Mouse (Mus musculus): ENCODE results near the gene Cdkl3. TPM values are rescaled to one million over a fixed set of nuclear protein-coding genes. Genes with fewer than 3 reads are reported as not detected.
"Not testable (repeated sequence)": the region's sequence is repeated elsewhere in the genome, so short reads cannot be mapped to it uniquely, and the experiment has no call there.

Cdkl3 gene
- polyA plus RNA-seq, 1 experiment from 2014 or later: 10.2 TPM

DNA sequence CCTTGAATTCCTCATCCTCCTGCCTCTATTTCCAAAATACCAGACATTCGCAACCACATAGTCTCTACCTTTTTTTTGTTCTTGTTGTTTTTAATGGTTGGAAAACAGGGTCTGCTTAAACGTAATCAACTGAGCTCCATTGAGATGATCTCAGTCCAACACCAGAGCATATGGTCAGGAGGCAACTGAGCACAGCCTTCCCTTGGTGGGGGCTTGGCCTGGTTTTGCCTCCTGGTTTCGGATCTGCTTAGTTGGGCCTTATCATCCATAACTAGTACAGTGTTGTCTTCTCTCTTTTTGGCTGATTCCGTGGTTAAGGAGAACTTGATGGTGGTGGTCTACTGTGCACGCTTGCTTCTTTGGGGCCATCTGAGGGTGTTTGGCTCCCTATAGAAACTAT is 104.8 kb downstream of the Cdkl3 start:
- H3K4me2 ChIP-seq (ENCODE audit: low read depth, low read length): no peak overlapping the region
- no peaks in the 10 kb centered on the region for H3K27me3 ChIP-seq (replicated peaks; ENCODE audit: control insufficient read depth, insufficient read depth, low read length)
- DNase-seq (ENCODE audit: low spot score) (no peak), ATAC-seq (ENCODE audit: low read depth) (no peak)
- no peaks in the 10 kb centered on the region for H3K9me3 ChIP-seq (ENCODE audit: control insufficient read depth, low read length)
- no peak overlapping the region for H3K27ac ChIP-seq (replicated peaks; ENCODE audit: low read depth, low read length)
- no peak overlapping the region for H3K4me3 ChIP-seq (ENCODE audit: low read depth, low read length)
- peaks cover 8% of the 10 kb centered on the region for H3K36me3 ChIP-seq (ENCODE audit: control insufficient read depth, insufficient read depth, low read length)
- 92% methylated on average over 5 of the region's 5 CpGs for WGBS
- no peak overlapping the region for H3K9ac ChIP-seq (ENCODE audit: low read depth, low read length)
- H3K4me1 ChIP-seq (ENCODE audit: control insufficient read depth, insufficient read depth, low read length): peaks cover 6% of the 10 kb centered on the region; the same call in 1 of the 2 replicates

DNA sequence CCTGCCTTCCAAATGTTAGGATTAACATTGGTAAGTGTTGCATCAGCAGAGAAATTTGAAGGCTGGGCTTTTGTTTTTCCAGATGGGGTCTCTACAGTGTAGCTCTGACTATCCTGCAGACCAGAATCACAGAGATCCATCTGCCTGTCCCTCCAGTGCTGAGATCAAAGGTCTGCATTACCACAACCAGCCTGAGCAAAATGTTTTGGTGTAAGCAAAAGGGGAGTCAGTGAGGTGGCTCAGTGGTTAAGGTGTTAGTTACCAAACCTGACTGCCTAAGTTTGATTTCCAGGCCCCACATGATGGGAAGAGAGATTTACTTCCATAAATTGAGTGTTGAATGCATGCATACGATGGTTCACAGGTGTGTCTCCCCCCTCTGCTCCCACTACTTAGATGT is 105.4 kb downstream of the Cdkl3 start:
- Histone ChIP-seq H3K27ac (replicated peaks; ENCODE audit: low read depth, low read length) (no peak overlapping the region), H3K4me3 (ENCODE audit: low read depth, low read length) (no peak overlapping the region), H3K27me3 (replicated peaks; ENCODE audit: control insufficient read depth, insufficient read depth, low read length) (no peaks in the 10 kb centered on the region), H3K4me2 (ENCODE audit: low read depth, low read length) (no peak overlapping the region), H3K9ac (ENCODE audit: low read depth, low read length) (no peak overlapping the region), H3K4me1 (ENCODE audit: control insufficient read depth, insufficient read depth, low read length) (0 out of 2 replicates have a peak, but pooled peaks cover 3% of the 10 kb centered on the region), H3K9me3 (ENCODE audit: control insufficient read depth, low read length) (no peaks in the 10 kb centered on the region), H3K36me3 (ENCODE audit: control insufficient read depth, insufficient read depth, low read length) (peaks cover 14% of the 10 kb centered on the region)
- no peak for DNase-seq (ENCODE audit: low spot score)
- 89% methylated on average over 1 of the region's 1 CpGs for WGBS
- ATAC-seq (ENCODE audit: low read depth): no peak

- no peak overlapping the region for H3K27ac ChIP-seq (replicated peaks; ENCODE audit: low read depth, low read length)
- 0 out of 2 replicates have a peak, but pooled peaks cover 5% of the 10 kb centered on the region for H3K9me3 ChIP-seq (ENCODE audit: control insufficient read depth, low read length)
- ATAC-seq (ENCODE audit: low read depth) (no peak), DNase-seq (ENCODE audit: low spot score) (no peak)
- H3K4me1 ChIP-seq (ENCODE audit: control insufficient read depth, insufficient read depth, low read length): 0 out of 2 replicates have a peak, but pooled peaks cover 3% of the 10 kb centered on the region
- H3K9ac ChIP-seq (ENCODE audit: low read depth, low read length): no peak overlapping the region
- peaks cover 74% of the 10 kb centered on the region for H3K36me3 ChIP-seq (ENCODE audit: control insufficient read depth, insufficient read depth, low read length)
- WGBS: 95% methylated on average over 3 of the region's 3 CpGs
- H3K4me2 ChIP-seq (ENCODE audit: low read depth, low read length): no peak overlapping the region
- no peaks in the 10 kb centered on the region for H3K27me3 ChIP-seq (replicated peaks; ENCODE audit: control insufficient read depth, insufficient read depth, low read length)
- H3K4me3 ChIP-seq (ENCODE audit: low read depth, low read length): no peak overlapping the region
Observed at GRCm38 (mm10) chr11:52115479-52115878, 111.5 kb downstream of the Cdkl3 start.

DNA sequence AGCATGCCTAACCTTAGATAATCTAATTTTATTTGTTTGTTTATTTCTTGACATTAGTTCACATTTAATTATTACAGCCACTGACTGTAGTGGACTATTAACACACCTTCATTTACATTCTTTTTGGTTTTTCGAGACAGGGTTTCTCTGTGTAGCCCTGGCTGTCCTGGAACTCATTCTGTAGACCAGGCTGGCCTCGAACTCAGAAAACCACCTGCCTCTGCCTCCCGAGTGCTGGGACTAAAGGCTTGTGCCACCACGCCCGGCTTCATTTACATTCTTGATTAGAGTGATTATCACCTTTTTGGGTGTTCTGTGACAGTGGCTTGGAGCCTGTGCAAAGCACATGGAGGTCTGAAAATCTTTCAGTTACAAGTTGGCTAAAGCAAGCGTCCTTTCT is 112.1 kb downstream of the Cdkl3 start:
- H3K27ac ChIP-seq (replicated peaks; ENCODE audit: low read depth, low read length); H3K9me3 ChIP-seq (ENCODE audit: control insufficient read depth, low read length); H3K4me3 ChIP-seq (ENCODE audit: low read depth, low read length); H3K4me2 ChIP-seq (ENCODE audit: low read depth, low read length); H3K27me3 ChIP-seq (replicated peaks; ENCODE audit: control insufficient read depth, insufficient read depth, low read length); H3K9ac ChIP-seq (ENCODE audit: low read depth, low read length); H3K4me1 ChIP-seq (ENCODE audit: control insufficient read depth, insufficient read depth, low read length); ATAC-seq (ENCODE audit: low read depth); DNase-seq (ENCODE audit: low spot score): not testable (repeated sequence)
- H3K36me3 ChIP-seq (ENCODE audit: control insufficient read depth, insufficient read depth, low read length): peaks cover 79% of the 10 kb centered on the region
- 94% methylated on average over 6 of the region's 6 CpGs for WGBS

- no peak for DNase-seq (ENCODE audit: low spot score)
- 0 out of 2 replicates have a peak, but pooled peaks cover 2% of the 10 kb centered on the region for H3K4me1 ChIP-seq (ENCODE audit: control insufficient read depth, insufficient read depth, low read length)
- 0 out of 2 replicates have a peak, but pooled peaks cover 5% of the 10 kb centered on the region for H3K9me3 ChIP-seq (ENCODE audit: control insufficient read depth, low read length)
- H3K4me2 ChIP-seq (ENCODE audit: low read depth, low read length): no peak overlapping the region
- no peaks in the 10 kb centered on the region for H3K27me3 ChIP-seq (replicated peaks; ENCODE audit: control insufficient read depth, insufficient read depth, low read length)
- no peak overlapping the region for H3K4me3 ChIP-seq (ENCODE audit: low read depth, low read length)
- H3K9ac ChIP-seq (ENCODE audit: low read depth, low read length): no peak overlapping the region
- no peak for ATAC-seq (ENCODE audit: low read depth)
- no peak overlapping the region for H3K27ac ChIP-seq (replicated peaks; ENCODE audit: low read depth, low read length)
- whole genome bisulfite sequencing: 97% methylated on average over 7 of the region's 7 CpGs
- peaks cover 90% of the 10 kb centered on the region for H3K36me3 ChIP-seq (ENCODE audit: control insufficient read depth, insufficient read depth, low read length)
Observed at GRCm38 (mm10) chr11:52117156-52117555, 113.1 kb downstream of the Cdkl3 start.

DNA sequence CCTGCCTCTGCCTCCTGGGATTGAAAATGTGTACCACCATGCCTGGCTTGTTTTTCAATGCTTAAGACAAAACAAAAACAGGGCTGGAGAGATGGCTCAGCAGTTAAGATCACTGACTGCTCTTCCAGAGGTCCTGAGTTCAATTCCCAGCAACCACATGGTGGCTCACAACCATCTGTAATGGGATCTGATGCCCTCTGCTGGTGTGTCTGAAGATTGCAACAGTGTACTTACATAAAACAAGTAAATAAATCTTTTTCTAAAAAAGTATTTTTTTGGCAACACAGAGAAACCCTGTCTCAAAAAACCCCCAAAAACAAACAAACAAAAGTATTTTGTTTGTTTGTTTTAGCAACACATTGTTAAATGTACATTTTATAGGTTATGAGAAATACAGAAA is 116.4 kb downstream of the Cdkl3 start:
- ATAC-seq (ENCODE audit: low read depth); H3K4me1 ChIP-seq (ENCODE audit: control insufficient read depth, insufficient read depth, low read length); H3K9ac ChIP-seq (ENCODE audit: low read depth, low read length); H3K4me3 ChIP-seq (ENCODE audit: low read depth, low read length); H3K4me2 ChIP-seq (ENCODE audit: low read depth, low read length); H3K27ac ChIP-seq (replicated peaks; ENCODE audit: low read depth, low read length); DNase-seq (ENCODE audit: low spot score); H3K27me3 ChIP-seq (replicated peaks; ENCODE audit: control insufficient read depth, insufficient read depth, low read length); H3K9me3 ChIP-seq (ENCODE audit: control insufficient read depth, low read length): not testable (repeated sequence)
- H3K36me3 ChIP-seq (ENCODE audit: control insufficient read depth, insufficient read depth, low read length): peaks cover 98% of the 10 kb centered on the region

DNA sequence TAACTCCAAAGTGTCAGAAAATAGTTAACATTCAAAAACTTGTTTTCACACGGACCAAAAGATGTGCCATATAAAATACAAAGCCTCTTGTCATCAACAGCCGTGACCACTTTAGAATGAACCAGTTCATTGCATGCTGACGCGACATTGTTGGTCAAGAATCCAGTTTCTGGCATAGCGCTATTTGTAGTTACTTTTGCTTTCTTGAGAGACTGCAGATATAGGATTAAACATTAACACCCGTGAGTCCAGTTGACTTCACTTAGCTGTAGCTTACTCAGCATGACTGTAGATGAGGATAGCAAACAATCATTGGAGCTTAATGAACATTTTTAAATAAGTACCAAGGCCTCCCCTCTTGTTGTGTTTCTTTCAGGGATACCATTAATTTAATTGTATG is 118.0 kb downstream of the Cdkl3 start:
- WGBS: 93% methylated on average over 6 of the region's 6 CpGs
- no peak overlapping the region for H3K27ac ChIP-seq (replicated peaks; ENCODE audit: low read depth, low read length)
- DNase-seq (ENCODE audit: low spot score) (no peak), ATAC-seq (ENCODE audit: low read depth) (no peak)
- no peak overlapping the region for H3K4me2 ChIP-seq (ENCODE audit: low read depth, low read length)
- H3K4me3 ChIP-seq (ENCODE audit: low read depth, low read length): no peak overlapping the region
- 0 out of 2 replicates have a peak, but pooled peaks cover 5% of the 10 kb centered on the region for H3K9me3 ChIP-seq (ENCODE audit: control insufficient read depth, low read length)
- H3K4me1 ChIP-seq (ENCODE audit: control insufficient read depth, insufficient read depth, low read length): no peaks in the 10 kb centered on the region
- H3K27me3 ChIP-seq (replicated peaks; ENCODE audit: control insufficient read depth, insufficient read depth, low read length): no peaks in the 10 kb centered on the region
- peaks cover 89% of the 10 kb centered on the region for H3K36me3 ChIP-seq (ENCODE audit: control insufficient read depth, insufficient read depth, low read length)
- no peak overlapping the region for H3K9ac ChIP-seq (ENCODE audit: low read depth, low read length)

DNA sequence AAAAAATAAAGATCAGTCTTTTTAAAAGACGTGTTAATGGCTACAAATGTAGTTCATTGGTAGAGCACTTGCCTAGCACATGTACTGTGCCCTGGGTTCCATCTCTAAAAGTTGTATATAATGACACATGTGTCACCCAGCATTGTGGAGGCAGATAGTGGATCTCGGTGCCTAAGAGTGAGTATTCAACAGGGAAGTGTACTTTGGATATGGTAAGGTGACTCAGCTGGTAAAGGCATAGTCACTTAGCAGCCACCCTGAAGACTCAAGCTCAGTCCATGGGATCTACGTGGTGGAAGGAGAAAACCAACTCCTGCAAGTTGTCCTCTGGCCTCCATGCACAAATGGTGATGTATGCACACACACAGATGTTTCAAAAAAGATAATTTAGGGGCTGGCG is 120.4 kb downstream of the Cdkl3 start:
- no peak overlapping the region for H3K27ac ChIP-seq (replicated peaks; ENCODE audit: low read depth, low read length)
- H3K9ac ChIP-seq (ENCODE audit: low read depth, low read length): no peak overlapping the region
- H3K4me3 ChIP-seq (ENCODE audit: low read depth, low read length): no peak overlapping the region
- 0 out of 2 replicates have a peak, but pooled peaks cover 5% of the 10 kb centered on the region for H3K9me3 ChIP-seq (ENCODE audit: control insufficient read depth, low read length)
- peaks cover 70% of the 10 kb centered on the region for H3K36me3 ChIP-seq (ENCODE audit: control insufficient read depth, insufficient read depth, low read length)
- no peaks in the 10 kb centered on the region for H3K27me3 ChIP-seq (replicated peaks; ENCODE audit: control insufficient read depth, insufficient read depth, low read length)
- DNase-seq (ENCODE audit: low spot score) (no peak), ATAC-seq (ENCODE audit: low read depth) (no peak)
- H3K4me1 ChIP-seq (ENCODE audit: control insufficient read depth, insufficient read depth, low read length): no peaks in the 10 kb centered on the region
- no peak overlapping the region for H3K4me2 ChIP-seq (ENCODE audit: low read depth, low read length)
- WGBS: 87% methylated on average over 4 of the region's 4 CpGs

DNA sequence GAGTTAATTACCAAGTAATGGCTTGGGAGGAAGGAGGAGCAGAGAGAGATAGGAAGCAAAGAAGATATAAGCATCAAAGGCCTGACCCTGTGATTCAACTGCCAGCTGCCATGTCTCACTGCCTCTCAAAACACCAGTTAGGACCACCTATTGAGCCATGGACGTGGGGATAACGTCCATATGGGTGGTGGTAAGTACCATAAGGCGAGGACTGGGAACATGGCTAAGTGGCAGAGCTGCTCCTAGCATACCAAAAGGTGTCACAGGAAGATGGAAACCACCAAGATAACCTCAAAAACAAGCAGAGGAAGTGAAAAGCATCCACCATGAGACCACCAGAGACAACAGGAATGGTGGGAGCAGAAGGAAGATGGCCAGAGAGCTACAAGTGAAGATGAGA is 123.1 kb downstream of the Cdkl3 start:
- Histone ChIP-seq H3K36me3 (ENCODE audit: control insufficient read depth, insufficient read depth, low read length) (peaks cover 44% of the 10 kb centered on the region), H3K4me1 (ENCODE audit: control insufficient read depth, insufficient read depth, low read length) (no peaks in the 10 kb centered on the region), H3K27ac (replicated peaks; ENCODE audit: low read depth, low read length) (no peak overlapping the region), H3K4me2 (ENCODE audit: low read depth, low read length) (no peak overlapping the region), H3K9me3 (ENCODE audit: control insufficient read depth, low read length) (no peaks in the 10 kb centered on the region), H3K9ac (ENCODE audit: low read depth, low read length) (no peak overlapping the region), H3K4me3 (ENCODE audit: low read depth, low read length) (no peak overlapping the region), H3K27me3 (replicated peaks; ENCODE audit: control insufficient read depth, insufficient read depth, low read length) (no peaks in the 10 kb centered on the region)
- no peak for ATAC-seq (ENCODE audit: low read depth)
- 78% methylated on average over 3 of the region's 3 CpGs for WGBS
- no peak for DNase-seq (ENCODE audit: low spot score)

Data from embryonic facial prominence, embryonic 14.5 days (tissue).